Mouse (Mus musculus) erythroblast, embryonic 14.5 days (primary cell): ENCODE measurements around the gene Plcb2.

Experiments
- GATA1 ChIP-seq: IDR thresholded peaks from 2 replicates; pipeline ENCODE4 v1.6.1; 2012; ENCODE audit warnings: low read length, inconsistent platforms, mixed read lengths
- TAL1 ChIP-seq: IDR thresholded peaks from 3 replicates; pipeline ENCODE4 v1.6.1; 2012; ENCODE audit warnings: low read length, inconsistent platforms, mixed read lengths

DNA sequence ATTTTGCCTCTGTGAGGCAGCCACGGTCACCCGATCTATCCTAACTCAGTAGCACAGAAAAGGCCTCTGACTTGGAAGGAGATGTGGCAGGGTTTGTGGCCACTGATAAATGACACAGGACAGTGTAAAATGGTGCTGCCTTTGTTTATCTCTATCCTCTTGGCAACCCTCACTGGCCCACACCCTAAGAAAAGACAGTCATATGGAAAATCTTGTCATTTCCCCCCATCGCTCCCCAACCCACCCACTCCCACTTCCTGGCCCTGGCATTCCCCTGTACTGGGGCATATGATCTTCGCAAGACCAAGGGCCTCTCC lies 24.5 kb upstream of the Plcb2 start:
- no peak for TF ChIP-seq GATA1
- TF ChIP-seq TAL1 = no peak
